Mouse (Mus musculus): ENCODE measurements around the gene Vav2.

The Vav2 gene

DNA sequence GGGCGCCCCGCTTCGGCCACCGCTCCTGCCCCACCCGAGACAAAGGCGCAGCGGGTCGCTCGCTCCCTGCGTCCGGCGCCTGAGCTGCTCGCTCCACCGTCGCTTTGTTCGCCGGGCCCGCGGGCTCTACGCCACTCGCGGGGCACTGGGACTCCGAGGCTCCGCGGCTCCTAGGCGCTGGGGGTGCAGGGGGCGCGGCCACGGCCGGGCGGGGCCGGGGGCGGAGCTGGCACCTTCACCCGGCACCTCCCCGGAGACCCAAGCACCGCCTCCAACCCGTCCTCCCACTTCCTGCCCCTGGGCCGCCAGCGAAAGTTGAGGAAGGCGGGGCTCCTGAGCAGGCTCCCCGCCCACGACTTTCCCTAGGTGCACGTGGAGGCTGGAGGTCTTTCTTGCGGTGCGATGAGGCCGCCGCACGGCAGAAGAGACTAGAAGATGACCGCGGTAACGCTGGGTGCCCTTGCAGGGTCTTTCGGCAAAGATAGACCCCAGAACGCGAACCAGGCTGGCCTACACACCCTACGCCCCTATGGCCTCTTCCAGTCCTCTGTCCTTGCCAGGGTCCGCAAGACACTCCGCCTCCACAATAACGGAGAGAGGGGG is at the start of gene Vav2:
Gene Vav2, minus strand, starts transcription at position 179 of the 603 bp plus-strand sequence.
- peak; percentile 95 for DNase-seq (ENCODE audit: low read depth, low spot score)

DNA sequence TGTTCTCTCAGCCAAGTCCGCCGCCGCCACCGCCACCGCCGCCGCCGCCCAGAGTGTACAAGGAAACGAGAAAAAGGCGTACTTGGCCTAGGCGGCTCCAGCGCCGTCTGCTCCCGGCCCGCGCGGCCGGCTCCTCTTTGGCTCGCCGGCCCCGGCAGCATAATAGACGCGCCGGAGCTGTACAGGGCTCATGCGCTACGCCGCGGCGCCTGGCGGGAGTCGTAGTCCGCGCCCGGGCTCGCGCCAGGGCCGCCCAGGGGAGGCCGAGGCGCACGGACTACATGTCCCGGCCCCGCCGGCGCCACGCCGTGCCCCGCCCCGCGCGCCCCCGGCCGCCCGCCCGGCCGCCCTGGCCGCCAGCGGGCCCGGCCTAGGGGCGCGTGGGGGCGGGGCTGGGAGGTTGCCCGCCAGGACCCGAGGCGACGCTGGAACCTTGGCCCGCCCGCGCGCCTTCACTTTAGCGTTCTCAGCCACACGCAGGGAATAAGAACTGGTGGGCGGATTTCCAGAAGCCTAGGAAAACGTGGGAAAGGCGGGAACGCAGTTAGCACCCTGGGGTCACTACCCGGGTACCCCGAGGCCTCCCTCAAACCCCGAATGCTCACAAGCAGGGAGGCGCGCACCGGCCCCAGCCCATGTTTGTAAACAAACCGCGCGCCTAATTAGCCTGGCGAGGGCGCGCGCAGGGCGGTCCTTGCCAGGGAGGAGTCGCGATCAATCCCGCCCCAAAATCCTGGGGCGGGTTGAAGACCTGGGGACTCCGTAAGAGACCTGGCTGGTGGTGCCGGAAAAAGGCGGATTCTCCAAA is 48.9 kb upstream of the Vav2 start:
- DNase-seq (ENCODE audit: low read depth, low spot score), result peak; percentile 92

DNA sequence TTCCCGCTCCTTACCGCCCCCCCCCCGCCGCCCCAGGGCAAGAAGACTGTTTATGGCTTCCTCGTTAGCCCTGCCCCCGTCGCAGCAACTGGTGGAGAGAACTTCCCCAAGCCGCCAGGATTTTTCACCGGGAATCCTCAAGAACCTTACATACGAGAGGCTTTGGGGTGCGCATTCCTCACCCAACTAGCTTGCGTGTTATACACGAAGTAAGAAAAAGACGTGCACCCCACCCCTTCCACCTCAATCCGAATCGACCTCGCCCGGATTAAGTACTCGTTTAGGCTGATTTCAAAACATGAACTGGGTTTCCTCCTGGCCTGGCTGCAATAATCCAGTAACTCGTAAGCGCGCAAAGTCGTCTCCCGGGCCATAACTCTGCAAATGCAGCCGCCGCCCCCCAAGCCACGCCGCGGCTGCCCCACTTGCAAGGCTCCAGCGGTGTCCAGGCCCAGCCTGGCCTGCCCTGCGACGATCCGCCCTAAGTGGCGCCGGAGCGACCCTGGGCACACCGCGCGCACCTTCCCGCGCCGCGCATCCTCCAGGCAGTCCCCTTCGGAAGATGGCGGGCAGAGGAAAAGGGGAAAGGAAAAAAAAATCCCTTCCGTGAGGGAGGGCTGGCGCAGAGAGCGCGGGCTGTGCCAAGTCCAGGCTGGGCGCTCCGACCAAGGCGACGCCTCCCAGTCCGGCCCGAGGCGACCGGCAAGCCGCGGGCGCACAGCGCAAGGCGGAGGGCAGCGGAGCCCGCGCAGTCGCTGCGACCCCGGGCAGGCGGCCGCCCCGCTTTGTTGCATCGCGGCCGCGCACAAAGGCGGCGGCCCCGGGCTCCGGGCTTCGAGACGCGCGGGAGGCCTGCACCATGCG is 48.0 kb upstream of the Vav2 start:
- peak; percentile 48 for DNase-seq (ENCODE audit: low read depth, low spot score)

DNA sequence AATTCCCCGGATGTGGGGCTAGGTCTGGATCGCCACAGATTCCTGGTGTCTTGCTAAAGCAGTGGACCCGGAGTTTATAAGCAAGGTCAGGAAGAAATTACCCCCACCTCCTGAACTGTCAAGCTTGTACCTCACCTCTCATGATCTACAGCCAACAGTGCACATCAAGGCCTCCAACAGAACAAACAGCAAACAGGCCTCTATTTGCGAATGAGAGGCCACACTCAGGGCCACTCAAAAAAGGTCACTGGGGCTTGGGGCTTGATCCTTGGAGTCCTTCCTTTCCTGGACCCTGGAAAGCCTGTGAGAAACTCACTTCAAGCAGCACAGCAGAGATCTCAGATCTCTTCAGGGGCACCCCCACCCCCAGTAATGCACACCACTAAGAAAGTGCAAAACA is 47.1 kb upstream of the Vav2 start:
- DNase-seq (ENCODE audit: low read depth, low spot score), result no peak

DNA sequence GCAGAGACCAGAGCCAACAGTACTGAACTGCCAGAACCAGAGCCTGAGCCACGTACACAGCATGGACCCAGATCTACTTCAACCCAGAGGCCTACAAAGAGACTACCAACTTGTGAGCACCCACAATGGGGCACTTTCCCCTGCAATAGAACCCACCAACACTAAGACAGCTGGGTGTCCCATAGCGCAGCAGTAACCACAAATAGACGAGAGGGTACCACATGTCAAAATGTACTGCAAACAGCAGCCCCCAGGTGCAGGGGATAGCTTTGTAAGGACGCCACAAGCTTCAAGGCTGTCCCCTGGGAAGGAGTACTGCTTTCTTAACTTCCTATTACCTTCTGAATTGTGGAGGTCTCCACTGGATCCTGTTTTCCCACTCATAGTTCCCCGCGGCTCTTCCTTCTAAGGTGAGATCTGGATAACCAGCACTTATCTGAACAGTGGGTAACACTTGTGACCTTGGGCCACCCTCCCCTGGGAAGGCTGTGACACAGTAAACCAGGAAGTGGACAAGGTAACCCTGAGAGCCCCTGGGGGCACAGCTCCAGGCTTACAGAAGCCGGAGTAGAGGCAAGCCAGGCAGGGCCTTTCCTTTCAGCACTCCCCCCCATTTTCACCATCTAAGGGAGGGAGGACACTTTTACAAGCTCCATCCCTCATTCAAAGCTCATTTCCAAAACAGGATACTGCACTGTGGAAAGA is 46.4 kb upstream of the Vav2 start:
- DNase-seq (ENCODE audit: low read depth, low spot score), result no peak

DNA sequence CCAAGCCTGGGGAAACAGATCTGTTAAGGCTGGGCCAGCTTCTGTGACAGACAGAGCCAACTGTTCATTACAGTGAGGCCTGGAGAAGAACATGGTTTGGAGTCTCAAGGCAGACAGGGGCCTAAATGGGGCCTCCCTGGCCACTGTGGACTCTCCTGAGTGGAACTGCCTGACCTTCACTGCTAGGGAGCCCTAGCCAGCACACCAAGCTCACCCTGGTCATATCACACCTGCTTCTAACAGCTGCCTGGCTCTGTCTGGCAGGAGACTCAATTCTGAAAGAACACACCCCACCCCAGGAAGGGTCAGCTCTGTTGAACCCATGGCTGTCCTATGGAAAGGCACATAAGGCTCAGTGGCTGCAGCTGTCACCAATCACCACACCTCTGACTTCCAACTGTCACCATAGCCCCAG is 44.3 kb upstream of the Vav2 start:
- DNase-seq (ENCODE audit: low read depth, low spot score), result no peak

DNA sequence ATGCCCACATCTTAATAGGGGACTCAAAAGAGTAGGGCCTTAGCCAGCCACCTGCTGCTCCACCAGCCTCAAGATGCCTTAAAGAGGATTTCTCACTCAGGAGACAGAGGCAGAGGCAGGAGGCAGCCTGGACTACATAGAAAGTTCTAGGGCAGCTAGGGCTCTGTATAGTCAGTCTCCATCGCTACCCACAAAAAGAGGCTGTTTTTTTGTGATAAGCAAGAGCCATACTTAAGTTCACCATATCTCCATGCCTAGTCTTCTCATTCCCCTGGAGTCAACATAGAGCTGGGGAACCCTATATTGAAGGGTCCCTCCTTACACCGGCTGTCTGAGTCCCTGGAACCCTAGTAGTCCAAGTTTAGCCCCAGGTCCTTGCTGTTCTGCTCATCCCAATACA is 43.7 kb upstream of the Vav2 start:
- no peak for DNase-seq (ENCODE audit: low read depth, low spot score)

DNA sequence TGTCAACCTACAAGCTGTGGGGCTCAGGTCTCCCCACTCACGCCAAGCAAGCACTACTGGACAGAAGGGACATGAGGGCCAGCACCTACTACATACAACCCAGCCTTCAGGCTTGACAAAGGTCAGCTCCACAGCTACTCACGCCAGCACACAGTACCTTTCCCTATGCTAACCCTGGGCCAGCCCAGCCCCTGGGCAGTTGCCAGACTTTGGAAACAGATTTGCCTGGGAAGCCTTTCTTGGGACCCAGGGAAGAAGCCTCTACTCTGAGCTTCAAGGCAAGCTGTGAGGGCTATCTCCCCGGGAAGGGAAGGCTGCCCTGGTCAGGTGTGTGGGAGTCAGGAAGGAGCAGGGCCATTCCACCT is 43.1 kb upstream of the Vav2 start:
- no peak for DNase-seq (ENCODE audit: low read depth, low spot score)

DNA sequence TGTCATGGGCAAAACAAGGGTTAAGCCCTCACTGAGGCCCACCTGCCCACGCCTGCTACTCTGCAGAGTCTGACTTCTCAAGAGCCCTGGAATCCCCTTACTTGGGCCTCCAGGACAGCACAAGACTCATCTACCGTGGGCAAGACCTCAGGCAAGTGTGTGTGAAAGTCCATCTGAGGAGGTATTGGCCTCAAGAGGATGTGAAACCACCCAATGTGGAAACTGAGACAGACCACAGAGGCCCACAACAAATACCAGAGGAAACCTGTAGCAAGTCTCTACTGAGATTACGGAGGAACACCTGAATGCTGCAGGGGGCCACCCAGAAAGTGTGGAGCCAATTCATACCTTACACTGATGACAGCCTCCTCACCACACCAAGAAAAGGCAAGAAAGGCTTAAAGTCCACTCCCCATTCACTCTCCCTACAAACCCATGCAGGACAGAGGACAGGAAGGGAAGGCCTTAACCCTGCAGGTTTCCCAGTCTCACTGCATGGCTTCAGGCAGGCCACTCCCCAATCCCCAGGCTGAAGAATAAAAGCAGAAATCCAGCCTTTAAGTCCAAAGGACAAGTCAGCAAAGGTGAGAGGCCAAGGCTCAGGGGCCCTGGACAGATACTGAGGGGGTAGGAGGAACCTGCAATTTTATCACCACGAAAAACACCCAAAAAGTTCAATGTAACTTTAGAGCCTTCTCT is 42.6 kb upstream of the Vav2 start:
- no peak for DNase-seq (ENCODE audit: low read depth, low spot score)

DNA sequence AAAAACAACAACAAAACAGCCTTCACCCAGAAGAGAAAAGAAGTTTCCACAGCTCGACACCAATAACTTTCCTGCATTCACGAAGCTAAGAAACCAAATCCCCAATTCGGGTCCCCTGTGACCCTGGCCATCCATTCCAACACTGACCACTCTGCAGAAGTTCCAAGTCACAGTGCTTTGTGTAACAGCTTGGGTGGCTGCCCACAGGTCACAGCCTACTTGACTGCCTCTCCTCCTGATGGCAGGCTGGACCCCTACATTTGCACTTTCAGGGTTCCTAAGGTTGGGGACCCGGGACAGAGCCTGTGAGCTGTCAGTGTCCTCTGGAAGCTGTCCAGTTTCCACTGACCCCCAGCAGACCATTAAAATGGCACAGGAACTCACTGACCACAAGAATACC is 36.1 kb upstream of the Vav2 start:
- DNase-seq (ENCODE audit: low read depth, low spot score), result no peak

DNA sequence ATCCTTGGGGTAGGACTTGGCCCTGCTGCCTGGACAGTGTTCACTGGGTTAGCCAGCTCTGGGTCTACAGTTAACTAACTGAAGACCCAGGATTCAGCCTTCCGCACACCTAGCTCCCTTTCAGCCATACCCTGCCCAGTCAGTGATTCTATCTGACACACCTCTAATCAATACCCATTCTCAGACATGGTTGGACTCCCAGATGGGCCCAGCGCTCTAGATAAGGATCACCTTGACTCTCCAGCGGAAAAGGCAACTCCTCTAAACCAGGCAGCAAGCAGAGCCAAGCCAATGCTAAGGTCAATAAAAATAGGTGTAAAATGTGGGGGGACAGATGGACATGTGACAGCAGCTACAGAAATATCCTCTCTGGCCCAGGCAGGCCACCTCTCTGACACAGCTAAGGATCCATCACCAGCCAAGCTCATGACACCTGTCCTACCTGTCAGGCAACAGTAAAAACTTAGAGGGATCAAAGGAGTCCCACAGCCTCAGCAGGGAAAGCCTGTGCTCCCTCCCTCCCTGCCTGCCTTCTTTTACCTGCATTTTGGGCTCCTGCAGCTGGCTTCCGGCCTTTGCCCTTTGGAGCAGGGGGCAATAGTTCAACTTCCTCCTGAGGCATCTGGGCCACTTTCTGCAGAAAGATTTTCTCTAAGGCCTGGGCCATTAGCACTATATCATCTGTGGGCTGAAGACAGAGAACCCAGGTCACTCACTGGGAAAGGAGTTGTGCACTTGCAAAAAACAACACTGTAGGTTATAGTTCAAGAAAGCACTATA is 35.2 kb upstream of the Vav2 start:
- no peak for DNase-seq (ENCODE audit: low read depth, low spot score)

DNA sequence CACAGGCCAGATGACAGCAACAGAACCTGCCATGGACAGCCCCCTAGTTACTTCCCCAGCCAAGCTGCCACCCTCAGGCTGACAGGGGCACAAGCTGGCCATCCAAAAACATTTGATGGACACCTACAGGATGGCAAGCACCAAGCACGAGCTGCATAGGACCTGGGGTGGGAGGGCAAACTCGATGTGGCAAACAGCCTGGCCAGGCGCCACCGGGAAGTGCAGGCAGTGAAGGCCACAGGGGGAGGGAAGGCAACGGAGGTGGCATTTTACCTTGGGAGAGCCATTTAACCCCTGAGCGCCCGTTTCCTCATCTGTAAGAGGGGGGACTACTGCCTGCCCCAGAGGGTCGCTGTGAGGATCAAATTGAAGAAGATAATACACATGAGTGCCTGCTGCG is 33.8 kb upstream of the Vav2 start:
- DNase-seq (ENCODE audit: low read depth, low spot score), result no peak

DNA sequence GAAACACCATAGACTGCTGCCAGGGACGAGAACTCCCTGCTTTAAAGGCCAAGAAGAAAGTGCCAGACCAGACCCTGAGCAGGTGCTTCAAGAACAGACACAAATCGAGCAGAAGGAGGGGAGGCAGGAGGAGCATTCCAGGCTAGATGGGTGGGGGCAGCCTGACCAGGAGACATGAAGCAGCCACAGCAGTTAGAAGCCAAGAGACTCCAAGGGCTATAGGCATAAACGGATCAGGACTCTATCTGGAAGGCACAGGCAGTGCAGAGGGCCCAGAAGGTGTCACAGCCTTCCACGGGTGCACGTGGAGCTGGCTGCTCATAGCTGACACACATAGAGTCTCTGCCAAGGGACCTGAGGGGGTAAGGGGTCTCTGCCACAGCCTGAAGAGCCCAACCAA is 33.3 kb upstream of the Vav2 start:
- DNase-seq (ENCODE audit: low read depth, low spot score), result no peak

DNA sequence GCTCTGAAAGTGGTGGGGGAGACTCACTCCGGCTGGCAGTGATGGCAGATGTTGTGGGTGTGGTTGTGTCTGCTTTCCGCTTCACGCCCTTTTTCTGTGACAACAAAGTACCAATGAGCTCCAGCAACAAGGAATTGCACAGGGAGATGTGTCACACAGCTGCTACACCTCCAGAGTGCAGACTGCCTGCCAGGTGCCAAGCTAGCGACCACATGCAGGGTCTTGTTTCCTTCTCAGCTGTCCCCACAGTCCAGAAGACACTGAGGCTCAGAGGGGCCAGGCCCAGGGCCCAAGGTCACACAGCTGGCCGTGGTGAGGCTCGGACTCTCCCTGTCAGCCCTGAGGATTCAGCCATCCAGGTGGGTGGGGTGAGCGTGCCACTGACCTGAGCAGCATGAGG is 32.9 kb upstream of the Vav2 start:
- no peak for DNase-seq (ENCODE audit: low read depth, low spot score)

DNA sequence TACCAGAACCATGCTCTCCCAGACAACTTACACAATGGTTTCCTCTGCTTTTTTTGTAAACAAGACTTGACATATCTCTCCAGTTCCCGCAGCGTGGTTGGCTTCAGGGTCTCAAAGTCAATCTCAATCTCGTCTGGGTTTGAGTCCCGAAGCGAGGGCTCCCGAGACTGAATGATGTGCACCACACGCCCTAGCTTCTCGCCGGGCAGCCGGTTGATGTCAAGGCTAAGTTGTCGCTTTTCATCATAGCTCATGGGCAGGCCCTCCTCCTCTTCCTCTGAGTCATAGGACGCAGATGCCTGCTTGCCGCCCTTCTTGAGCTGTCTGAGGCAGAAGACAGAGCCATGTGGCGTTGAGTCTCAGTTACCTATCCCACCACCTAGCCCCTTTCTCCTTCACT is 23.4 kb upstream of the Vav2 start:
- no peak for DNase-seq (ENCODE audit: low read depth, low spot score)

DNA sequence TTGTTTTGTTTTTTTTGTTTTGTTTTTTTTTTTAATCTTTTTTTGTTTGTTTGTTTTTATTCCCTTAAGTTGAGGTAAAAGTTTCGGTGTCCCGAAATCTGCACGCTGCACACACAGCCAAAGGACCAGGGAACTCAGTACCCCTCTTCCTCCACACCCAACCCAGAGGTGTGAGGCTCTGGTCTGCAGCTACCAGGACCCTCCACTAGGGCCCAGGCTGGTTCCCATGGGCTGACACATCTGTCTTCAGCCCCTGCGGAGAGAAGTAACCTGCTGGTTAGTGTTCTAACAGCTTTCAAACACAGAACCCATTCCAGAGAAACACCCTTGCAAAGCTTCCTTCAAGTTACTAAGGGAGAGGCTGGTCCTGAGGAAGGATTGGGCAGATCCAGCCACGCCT is 20.9 kb upstream of the Vav2 start:
- DNase-seq (ENCODE audit: low read depth, low spot score), result no peak

DNA sequence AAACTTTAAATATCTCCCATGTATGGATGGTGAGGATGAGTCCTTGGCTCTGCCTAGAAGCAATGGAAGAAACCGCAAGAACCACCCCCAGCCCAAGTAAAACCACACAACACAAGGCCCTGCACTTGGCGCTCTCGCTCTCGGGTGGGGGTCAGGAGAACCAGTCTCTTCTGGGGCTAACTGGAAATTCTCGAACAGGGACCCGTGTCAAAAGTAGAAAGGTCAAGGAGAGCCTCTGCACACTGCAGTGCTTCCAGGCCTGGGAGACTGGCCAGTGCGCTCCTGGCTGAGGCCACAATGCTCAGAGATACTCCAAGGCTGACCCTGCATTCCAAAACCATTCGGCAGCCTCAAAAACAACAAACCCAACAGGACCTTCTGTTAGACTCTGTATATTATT is 20.0 kb upstream of the Vav2 start:
- DNase-seq (ENCODE audit: low read depth, low spot score), result no peak

DNA sequence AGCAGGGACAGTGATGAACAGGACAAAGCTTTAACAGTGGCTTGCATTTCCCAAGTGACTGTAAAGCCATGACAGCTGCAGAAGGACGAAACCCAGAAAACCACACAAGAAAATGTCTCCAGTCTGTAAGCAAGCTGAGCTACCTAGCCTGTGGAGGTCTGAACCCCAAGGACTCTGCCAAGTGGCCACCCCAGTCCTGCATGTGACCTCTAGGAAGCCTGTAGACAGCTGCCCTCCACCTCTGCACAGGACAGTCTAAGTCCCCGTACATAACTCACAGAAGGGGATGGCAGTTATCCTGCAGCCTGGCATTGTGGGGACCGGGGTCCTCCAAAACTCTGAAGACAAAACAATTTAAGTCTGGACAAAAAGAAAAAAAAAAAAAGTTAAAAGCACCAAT is 19.1 kb upstream of the Vav2 start:
- no peak for DNase-seq (ENCODE audit: low read depth, low spot score)

DNA sequence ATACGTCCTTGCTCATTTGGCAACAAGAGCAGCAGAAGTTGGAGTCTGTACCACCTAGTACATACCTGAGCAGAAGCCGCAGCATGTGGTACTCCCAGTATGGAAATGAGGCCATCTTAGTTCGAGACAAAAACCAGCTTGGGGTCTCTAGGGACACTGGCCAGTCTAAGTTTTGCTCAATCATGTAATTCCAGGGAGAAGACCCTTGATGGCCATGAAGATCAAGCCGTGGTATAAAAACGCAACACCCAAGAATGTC is 16.5 kb upstream of the Vav2 start:
- no peak for DNase-seq (ENCODE audit: low read depth, low spot score)

DNA sequence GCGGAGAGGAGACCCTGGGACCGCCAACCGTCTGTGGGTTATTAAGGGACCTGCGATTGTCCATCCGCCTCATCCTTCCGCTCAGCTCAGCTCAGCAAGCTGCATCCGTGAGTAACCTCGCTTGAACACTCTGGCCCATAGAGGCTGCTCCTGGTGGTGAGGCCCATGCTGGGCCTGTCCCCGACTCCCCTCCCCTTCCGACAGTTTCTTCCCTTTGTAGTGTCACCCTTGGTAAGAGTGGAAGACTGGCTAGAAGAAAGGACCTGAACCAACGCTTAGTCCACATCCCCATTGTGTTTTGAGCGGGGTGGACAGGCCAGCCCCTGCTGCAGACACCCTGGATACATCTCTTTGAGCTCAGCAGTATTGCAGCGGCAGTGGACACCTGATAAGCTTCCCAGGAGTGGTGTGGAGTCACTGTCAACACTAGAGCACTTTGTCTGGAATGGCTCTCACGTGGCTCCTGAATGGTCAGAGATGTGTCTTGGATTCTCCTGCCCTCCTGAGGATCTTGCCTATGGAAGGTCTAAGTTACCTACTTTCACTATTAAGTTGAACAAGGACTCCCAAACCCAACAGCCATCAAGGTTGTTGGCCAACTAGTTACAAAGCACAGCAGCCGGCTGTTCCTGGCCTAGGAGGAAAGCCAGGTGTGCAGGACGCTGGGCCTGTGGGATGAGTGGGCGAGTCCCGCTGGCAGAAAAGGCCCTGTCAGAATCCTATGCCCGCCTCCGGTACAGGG is 16.0 kb upstream of the Vav2 start:
- no peak for DNase-seq (ENCODE audit: low read depth, low spot score)
